Mouse (Mus musculus) liver, postnatal 0 days (tissue): ENCODE data around the gene Acvr2b.

Source experiments
- CTCF ChIP-seq: sonication (generic); IDR thresholded peaks from 2 replicates; pipeline ENCODE4 v1.5.1; 2016; ENCODE audit warnings: antibody characterized with exemption, low read depth
- EP300 ChIP-seq: IDR thresholded peaks from 2 replicates; pipeline ENCODE4 v1.6.1; 2016; ENCODE audit warnings: antibody characterized with exemption, low read depth, mild to moderate bottlenecking

- TF ChIP-seq CTCF (no peak), EP300 (no peak)
Observed at GRCm38 (mm10) chr9:119419852-119420438, 18.0 kb downstream of the Acvr2b start.
